Mouse (Mus musculus) E14TG2a.4 (cell line): ENCODE data around the gene Tmem44.

ENCODE experiments used
- CTCF ChIP-seq: conservative IDR thresholded peaks from 2 replicates; pipeline ENCODE4 v1.5.1; 2014; ENCODE audit warnings: low read length
- NANOG ChIP-seq: IDR thresholded peaks from 2 replicates; pipeline ENCODE4 v1.6.1; 2014; ENCODE audit warnings: borderline replicate concordance, low read length, mixed read lengths
- POU5F1 ChIP-seq: IDR thresholded peaks from 2 replicates; pipeline ENCODE4 v1.6.1; 2014; ENCODE audit warnings: low read length, borderline replicate concordance

- TF ChIP-seq CTCF (no peak), NANOG (no peak), POU5F1 (no peak)
These were observed 7.3 kb downstream of the Tmem44 start for GRCm38 (mm10) chr16:30543386-30543785.
